Mouse (Mus musculus) R1 (cell line): ENCODE measurements at regions not wholly inside any gene's neighbourhood (a gene's known extent, or its start where the extent isn't known, plus 50 kb on each side); places are given as distances from the start of the nearest gene placed in this dataset.
A peak's percentile ranks its signal among the peaks of the same experiment; 100 is the strongest.

Source experiments
- DNase-seq: peaks from one replicate; pipeline ENCODE4 v3.0.0-alpha.2; 2018; ENCODE audit warnings: low read depth, low spot score

GRCm38 (mm10) chr8:103880431-103881145 lies 220.8 kb upstream of the Cdh5 start:
- no peak for DNase-seq

- no peak for DNase-seq
These were observed 220.3 kb upstream of the Cdh5 start for GRCm38 (mm10) chr8:103881146-103881486.

- no peak for DNase-seq
These were observed 216.3 kb upstream of the Cdh5 start for GRCm38 (mm10) chr8:103884873-103885780.

DNA sequence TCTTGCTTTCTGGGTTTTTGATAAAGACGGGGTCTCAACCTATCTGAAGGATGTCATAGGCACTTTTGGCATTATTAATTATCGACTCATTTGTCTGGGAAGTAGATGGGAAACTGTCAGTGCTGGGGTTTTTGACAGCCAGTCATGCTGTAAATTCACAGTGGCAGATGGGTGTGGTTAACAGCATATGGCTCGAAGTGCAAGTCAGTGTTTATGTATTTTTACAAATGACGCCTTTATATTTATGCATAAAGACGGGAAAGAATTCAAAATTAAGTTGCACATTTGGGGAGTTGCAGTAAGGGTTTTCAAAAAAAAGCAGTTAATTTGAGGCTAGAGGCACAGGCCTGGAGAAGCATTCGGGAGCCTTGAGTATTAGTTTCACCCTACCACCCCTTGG lies 206.8 kb upstream of the Cdh5 start:
- no peak for DNase-seq

DNA sequence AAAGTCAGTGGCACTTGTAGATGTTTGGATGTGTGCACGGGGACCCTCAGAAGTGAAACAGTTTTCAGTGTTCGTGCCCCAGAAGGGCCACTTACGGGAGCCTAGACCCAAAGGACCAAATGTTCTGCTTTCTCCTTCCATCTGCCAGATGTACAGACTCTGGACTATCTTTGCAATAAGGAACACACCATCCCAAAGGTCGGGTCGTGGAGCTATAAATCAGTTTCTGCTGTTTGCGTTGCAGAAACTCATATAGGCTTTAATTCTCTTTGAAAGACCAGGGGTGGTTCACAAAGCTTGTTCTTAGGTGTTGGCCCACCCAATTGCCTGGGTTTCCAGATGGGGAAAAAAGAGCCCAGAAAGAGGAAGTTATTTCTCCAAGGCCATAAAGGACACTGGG lies 206.3 kb upstream of the Cdh5 start:
- DNase-seq: no peak

DNA sequence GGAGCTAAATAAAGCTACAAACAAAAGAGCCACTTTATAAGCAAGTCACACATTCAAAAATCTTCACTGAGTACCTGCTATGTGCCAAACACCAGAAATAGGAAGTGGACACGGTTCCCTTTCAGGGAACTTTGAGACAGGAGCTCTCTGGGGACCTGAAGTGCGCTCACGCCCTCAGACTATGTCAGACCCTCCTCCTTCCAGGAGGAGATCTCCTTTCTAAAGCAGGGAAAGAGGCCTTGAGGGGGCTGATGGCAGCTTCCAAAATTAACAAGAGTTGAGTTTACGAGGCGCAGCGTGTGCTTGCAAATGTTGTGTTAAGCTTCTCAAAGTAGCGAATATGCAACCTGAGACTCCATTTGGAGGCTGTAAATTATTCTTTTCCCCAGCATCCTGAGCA lies 204.0 kb upstream of the Cdh5 start:
- no peak for DNase-seq

- DNase-seq: no peak
These were observed 198.9 kb upstream of the Cdh5 start for GRCm38 (mm10) chr8:103902516-103902915.

GRCm38 (mm10) chr8:103903635-103904034 lies 197.8 kb upstream of the Cdh5 start:
- no peak for DNase-seq

DNA sequence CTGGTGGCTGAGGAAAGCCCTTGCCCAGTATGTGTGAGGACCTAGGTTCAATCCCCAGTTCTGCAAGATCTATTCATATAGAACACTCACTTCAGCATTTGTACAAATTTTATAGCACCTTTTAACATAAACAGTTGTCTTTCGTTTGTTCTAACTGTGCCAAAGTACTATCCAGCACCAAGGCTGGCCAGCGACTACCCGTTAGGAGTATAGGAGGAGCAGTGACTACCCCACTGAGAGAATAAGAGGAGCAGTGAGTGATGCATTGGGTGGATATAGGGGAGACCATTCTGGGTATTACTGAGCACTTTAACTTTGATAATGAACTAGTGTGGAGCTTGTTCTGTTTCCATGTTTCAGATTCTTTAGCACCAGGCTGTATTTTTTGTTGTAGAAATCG lies 193.8 kb upstream of the Cdh5 start:
- no peak for DNase-seq

DNA sequence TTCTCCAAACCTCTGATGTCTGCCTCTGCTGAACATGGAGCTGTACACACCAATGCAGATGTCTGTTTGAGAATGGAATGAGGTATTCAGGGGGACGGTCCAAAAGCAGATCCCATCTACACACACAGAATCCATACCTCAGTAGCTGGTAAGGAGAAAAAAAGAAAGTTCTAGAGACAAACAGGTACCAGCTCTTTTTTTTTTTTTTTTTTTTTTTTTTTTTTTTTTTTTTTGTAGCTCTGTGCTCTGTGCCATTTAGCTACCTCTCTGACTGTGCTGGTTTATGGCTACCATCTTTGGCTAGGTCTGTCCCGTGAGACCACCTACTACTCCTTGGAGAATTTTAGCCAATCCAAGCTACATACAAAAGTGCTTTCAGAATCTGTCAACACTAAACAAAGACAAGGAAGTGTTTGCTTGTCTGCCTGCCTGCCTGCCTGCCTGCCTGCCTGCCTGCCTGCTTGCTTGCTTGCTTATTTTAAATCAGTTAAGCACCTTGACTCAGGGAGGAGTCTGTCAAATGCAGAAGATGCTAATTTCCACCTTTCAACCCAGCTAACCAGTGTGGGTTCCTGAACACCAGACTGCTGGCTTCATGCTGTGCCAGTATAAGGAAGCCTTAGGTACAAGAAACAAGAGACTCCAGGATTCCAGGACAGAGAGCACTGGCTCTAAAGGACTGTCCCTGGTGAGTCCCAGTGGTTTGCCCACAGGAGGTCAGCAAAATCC lies 190.0 kb upstream of the Cdh5 start:
- DNase-seq: peak; percentile 76

- no peak for DNase-seq
These were observed 188.2 kb upstream of the Cdh5 start for GRCm38 (mm10) chr8:103912983-103913926.

GRCm38 (mm10) chr8:103913927-103914640 lies 187.3 kb upstream of the Cdh5 start:
- DNase-seq: peak; percentile 31

DNA sequence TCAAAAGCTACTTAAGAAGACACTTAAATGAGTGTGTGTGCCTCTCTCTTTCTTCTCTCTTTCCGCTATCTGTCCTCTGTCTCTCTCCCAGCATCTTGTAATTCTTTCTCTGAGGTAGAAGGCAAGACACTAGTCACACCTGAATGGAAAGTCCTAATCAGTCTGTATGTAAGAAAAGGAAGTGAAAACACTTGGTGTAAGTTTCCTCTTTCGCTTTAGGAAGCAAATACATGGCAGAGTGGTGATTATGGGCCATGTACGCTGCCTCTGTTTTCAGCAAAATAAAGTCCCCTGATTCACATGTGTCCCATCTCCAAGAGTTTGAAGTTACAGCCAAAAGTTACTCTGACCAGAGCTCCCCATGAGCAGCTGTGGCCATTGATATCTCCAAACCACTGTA lies 182.1 kb upstream of the Cdh5 start:
- DNase-seq: no peak

- no peak for DNase-seq
These were observed 179.8 kb upstream of the Cdh5 start for GRCm38 (mm10) chr8:103921621-103922020.

DNA sequence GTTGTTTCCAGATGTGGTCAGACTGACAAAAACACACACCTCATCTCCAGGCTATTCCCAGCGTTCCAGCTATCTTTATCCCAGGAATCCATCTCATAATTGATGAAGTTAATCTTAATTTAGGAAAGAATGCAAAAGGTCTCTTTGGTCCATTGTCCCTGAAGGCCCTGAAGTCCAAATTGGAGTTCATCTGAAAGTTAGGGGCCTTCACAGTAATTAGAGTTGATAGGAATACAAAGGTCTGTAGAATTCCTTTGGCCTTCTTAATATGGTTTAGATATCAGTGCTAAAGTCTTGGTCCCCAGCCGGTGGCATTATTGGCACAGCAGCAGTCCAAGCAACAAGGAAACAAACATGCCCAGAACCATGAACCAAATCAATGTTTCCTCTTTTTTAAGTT lies 178.7 kb upstream of the Cdh5 start:
- no peak for DNase-seq

GRCm38 (mm10) chr8:103932681-103933080 lies 168.7 kb upstream of the Cdh5 start:
- DNase-seq: no peak

DNA sequence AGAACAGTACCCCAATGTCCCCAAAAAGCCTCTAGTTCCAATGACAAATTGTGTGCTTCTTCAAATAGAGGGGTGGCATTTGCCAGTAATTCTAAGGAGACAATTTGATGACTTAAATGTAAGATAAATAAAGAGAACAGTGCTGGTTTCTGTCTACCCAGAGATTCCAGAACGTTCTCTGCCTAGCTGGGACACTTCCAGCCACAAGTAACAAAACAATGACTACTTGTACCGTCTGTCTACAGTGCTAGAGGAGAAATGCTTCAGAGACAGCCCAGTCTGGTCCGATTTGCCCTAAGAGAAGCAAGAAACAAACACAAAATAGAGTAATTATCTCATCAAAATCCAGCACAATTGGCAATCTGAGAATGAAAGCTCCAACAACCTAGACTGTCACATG lies 164.9 kb upstream of the Cdh5 start:
- DNase-seq: no peak

DNA sequence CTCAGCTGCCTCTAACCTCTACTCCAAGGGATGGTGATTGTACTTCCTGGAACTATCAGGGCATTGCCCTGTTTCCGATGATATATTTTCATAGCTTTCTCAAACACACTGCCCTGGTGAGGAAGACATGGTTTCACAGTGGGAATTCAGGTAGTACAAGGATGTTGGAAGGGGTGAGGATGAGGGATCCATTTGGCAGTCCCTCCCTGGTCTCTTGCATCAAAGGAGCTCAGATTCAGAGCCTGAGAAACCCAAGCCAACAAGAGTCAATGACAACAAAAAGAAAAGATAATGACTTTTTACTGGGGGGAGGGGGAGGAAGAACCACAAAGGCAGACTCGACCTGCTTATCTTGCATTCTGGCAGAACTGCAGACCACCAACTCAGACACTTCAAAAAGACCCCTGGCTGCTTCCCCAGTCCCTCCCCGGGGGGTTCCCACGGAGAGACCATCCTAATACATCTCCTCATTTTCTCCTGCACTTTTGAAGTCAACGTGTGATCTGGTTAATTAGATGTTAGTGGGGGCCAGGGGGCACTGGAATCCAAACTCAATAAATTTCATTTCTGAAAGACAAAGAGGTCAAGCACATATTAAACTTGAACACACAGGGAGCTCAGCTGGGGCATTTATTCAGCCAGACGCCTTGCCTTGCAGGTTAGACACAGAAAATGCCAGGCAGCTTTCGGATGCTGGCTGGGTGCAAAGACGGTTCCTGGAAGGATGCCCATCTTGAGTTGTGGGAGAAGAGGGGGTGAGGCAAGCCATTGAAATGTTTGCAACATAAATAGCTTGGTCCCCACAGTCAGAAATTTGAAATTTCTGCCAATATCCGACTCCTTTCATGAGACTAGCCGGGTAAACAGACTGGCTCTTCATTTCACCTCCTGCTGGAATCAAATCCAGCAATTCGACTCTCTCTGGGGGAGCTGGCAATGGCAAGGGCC lies 162.9 kb upstream of the Cdh5 start:
- no peak for DNase-seq

DNA sequence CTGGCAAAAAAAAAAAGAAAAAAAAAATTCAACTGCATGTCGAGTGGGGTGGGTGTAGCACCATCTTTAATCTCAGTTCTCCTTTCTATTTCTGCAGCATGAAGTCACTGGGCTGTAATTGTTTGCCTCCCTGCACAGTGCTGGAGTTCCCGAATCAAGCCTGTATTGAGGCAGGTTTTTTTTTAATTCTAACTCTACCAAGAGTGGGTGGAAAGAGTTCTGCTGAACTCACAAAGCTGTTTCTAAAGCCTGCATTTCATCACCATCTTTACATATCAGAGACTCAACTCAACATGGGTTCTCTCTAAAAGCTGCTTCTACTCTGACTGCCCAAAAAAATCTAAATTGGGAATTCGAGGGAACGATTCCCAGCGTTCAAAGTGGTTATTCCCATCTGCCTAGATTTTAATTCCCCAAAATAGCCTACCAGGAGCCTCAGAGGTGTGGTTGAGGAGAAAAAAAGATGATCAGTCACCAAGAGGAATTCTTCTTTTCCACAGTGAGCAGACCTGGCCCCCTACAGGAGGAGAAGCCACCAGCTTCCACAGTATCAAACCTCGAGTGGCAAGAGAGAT lies 160.4 kb upstream of the Cdh5 start:
- DNase-seq: no peak
